Mouse (Mus musculus) forebrain, embryonic 14.5 days (tissue): ENCODE measurements around the gene Ncbp3. TPM values are rescaled to one million over a fixed set of nuclear protein-coding genes. Genes with fewer than 3 reads are reported as not detected.
A peak's percentile ranks its signal among the peaks of the same experiment; 100 is the strongest.

Experiments
- ATAC-seq: fragments of 200-750 bp; cut with Nextera tagmentation; 2 replicates; pipeline ENCODE4 v1.8.0; 2017; ENCODE audit warnings: mild to moderate bottlenecking, moderate library complexity
- DNase-seq: peaks from one replicate; pipeline ENCODE4 v3.0.0-alpha.2; 2015; ENCODE audit warnings: low spot score
- H3K27ac ChIP-seq: fragments of 300-500 bp; sonication (generic); 2 replicates; pipeline ENCODE4 v1.5.1; 2014; ENCODE audit warnings: low read depth, mild to moderate bottlenecking, control low read depth, low read length, moderate library complexity
- H3K27me3 ChIP-seq: fragments of 300-500 bp; sonication (generic); replicated peaks from 2 replicates; pipeline ENCODE4 v1.6.1; 2014; ENCODE audit warnings: low read length, control low read depth, mixed read lengths; ENCODE audit not compliant: control insufficient read depth, insufficient read depth
- H3K36me3 ChIP-seq: fragments of 300-500 bp; sonication (generic); 2 replicates; pipeline ENCODE4 v1.6.1; 2014; ENCODE audit warnings: low read length, control low read depth; ENCODE audit not compliant: control insufficient read depth, insufficient read depth
- H3K4me1 ChIP-seq: fragments of 300-500 bp; sonication (generic); 2 replicates; pipeline ENCODE4 v1.6.1; 2014; ENCODE audit warnings: antibody characterized with exemption, low read length, control low read depth; ENCODE audit not compliant: control insufficient read depth, insufficient read depth
- H3K4me2 ChIP-seq: fragments of 300-500 bp; sonication (generic); 2 replicates; pipeline ENCODE4 v1.6.1; 2014; ENCODE audit warnings: mild to moderate bottlenecking, control low read depth, low read length
- H3K4me3 ChIP-seq: fragments of 300-500 bp; sonication (generic); 2 replicates; pipeline ENCODE4 v1.5.1; 2014; ENCODE audit warnings: low read depth, low read length, control low read depth
- H3K9ac ChIP-seq: fragments of 300-500 bp; sonication (generic); 2 replicates; pipeline ENCODE4 v1.6.1; 2014; ENCODE audit warnings: mild to moderate bottlenecking, low read length, control low read depth, moderate library complexity
- H3K9me3 ChIP-seq: fragments of 300-500 bp; sonication (generic); replicated peaks from 2 replicates; pipeline ENCODE4 v1.6.1; 2016; ENCODE audit warnings: low read length, control low read depth, mixed read lengths; ENCODE audit not compliant: control insufficient read depth
- WGBS: fragments of 180-500 bp; shearing (Covaris S2); extraction: QIAGEN DNeasy Blood & Tissue Kit; methylation state at CpG from one replicate; pipeline ENCODE4 v1.1.7; 2014; 5-methylcytosine and 5-hydroxymethylcytosine counted together
- polyA plus RNA-seq: library from polyadenylated mRNA; unstranded; fragments of >200 nt; fragmentation: Nextera tagmentation; extraction: Ambion mirVana; gene quantifications from 2 replicates; pipeline ENCODE4 v1.2.1, GENCODE M21; 2014

Ncbp3 gene
- polyA plus RNA-seq, 1 experiment from 2014 or later = 5.7 TPM

DNA sequence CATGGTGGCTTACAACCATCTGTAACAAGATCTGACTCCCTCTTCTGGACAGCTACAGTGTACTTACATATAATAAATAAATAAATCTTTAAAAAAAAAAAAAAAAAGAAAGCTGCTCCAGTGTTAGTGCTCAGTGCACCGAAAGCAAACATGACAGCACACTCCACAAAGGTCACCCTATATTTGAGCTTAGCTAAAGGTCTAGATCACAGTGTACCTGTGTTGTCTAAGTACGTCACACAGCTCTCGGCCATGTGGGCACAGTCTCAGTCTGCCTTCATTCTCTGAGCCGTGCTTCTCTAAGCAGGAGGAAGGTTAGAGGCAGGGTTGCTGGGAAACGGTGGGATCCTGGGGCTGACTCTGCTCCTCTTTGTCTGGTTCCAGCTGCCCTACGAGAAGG, 78.9 kb downstream of the Ncbp3 start:
- no peak overlapping the region for H3K4me3 ChIP-seq
- ATAC-seq = no peak
- no peak for DNase-seq
- no peak overlapping the region for H3K9ac ChIP-seq
- no peaks in the 10 kb centered on the region for H3K9me3 ChIP-seq
- H3K4me1 ChIP-seq = no peaks in the 10 kb centered on the region
- no peaks in the 10 kb centered on the region for H3K36me3 ChIP-seq
- H3K27ac ChIP-seq = no peak overlapping the region
- no peaks in the 10 kb centered on the region for H3K27me3 ChIP-seq
- no peak overlapping the region for H3K4me2 ChIP-seq
- WGBS = 92% methylated on average over 6 of the region's 6 CpGs

DNA sequence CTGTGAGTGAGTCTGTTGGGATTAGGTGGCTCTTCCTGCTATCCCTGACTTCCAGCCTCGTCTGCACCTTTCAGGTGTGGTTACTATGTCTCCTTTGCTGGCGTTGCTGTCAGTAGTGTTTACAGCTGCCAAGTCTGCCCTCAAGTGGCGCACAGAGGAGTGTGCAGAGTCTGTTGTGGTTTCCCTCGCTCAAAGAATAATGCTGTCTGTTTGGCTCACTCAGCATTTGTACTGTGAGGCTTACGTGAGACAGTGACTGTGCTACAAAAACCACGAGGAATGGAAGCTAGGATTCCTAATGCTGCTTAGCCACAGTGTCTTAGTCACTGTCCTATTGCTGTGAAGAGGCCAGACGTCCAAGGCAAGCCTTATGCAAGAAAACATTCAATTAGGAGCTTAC, 83.4 kb downstream of the Ncbp3 start:
- H3K4me3 ChIP-seq = no peak overlapping the region
- H3K9ac ChIP-seq = no peak overlapping the region
- WGBS = 79% methylated on average over 7 of the region's 7 CpGs
- H3K27ac ChIP-seq = no peak overlapping the region
- no peak for DNase-seq
- ATAC-seq = no peak
- H3K27me3 ChIP-seq = no peaks in the 10 kb centered on the region
- peaks cover 12% of the 10 kb centered on the region; the same call in 1 of the 2 replicates for H3K36me3 ChIP-seq
- no peak overlapping the region for H3K4me2 ChIP-seq
- H3K4me1 ChIP-seq = 0 out of 2 replicates have a peak, but pooled peaks cover 1% of the 10 kb centered on the region
- no peaks in the 10 kb centered on the region for H3K9me3 ChIP-seq

DNA sequence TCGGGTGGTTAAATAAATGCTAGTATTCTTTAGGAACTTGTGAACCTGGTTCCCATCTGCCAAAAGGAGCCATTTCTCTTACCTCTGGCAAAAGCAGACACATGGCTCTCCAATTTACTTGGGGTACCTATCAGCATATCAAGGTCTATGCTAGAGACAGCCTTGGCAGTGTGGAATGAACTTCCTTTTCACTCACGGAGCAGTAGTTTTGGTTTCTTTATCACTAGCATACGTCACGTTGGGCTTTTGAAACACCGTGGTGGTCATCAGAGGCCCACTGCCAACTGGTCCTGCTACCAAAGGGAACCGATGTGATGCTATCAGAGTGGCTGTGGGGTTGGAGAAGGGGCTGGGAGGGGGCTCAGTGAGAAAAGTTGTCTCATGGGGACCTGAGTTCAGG, 85.4 kb downstream of the Ncbp3 start:
- WGBS = 98% methylated on average over 6 of the region's 6 CpGs
- ATAC-seq = no peak

DNA sequence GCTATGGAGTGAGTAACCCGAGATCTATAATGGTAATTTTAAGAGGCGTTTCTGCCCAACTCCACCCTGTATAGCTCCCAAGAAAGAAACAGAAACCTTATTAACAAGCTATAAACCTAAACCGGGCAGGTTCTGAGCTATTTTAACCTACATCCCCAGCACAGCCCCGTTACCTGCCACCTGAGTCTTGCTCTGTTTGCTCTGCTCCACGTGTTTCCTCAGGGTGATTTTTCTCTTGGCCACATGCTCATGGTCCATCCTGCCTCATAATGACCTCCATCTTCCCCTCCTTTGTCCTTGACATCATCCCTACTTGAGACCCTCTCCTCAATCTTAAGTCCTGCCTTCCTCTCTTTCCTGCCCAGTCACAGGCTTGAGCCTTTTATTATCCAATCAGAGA, 86.6 kb downstream of the Ncbp3 start:
- no peak for DNase-seq
- ATAC-seq = no peak
- H3K9ac ChIP-seq = no peak overlapping the region
- H3K4me1 ChIP-seq = peaks cover 11% of the 10 kb centered on the region; the same call in 1 of the 2 replicates
- peaks cover 12% of the 10 kb centered on the region; the same call in 1 of the 2 replicates for H3K36me3 ChIP-seq
- H3K27ac ChIP-seq = no peak overlapping the region
- 95% methylated on average over 5 of the region's 5 CpGs for WGBS
- H3K27me3 ChIP-seq = no peaks in the 10 kb centered on the region
- H3K4me2 ChIP-seq = no peak overlapping the region
- H3K4me3 ChIP-seq = no peak overlapping the region
- H3K9me3 ChIP-seq = no peaks in the 10 kb centered on the region

More for the DNA sequence above, 85.4 kb downstream of the Ncbp3 start:
- Histone ChIP-seq H3K4me1 (peaks cover 11% of the 10 kb centered on the region; the same call in 1 of the 2 replicates), H3K9me3 (no peaks in the 10 kb centered on the region), H3K9ac (no peak overlapping the region), H3K4me2 (no peak overlapping the region), H3K36me3 (peaks cover 12% of the 10 kb centered on the region; the same call in 1 of the 2 replicates), H3K4me3 (no peak overlapping the region), H3K27ac (no peak overlapping the region), H3K27me3 (no peaks in the 10 kb centered on the region)
- no peak for DNase-seq

DNA sequence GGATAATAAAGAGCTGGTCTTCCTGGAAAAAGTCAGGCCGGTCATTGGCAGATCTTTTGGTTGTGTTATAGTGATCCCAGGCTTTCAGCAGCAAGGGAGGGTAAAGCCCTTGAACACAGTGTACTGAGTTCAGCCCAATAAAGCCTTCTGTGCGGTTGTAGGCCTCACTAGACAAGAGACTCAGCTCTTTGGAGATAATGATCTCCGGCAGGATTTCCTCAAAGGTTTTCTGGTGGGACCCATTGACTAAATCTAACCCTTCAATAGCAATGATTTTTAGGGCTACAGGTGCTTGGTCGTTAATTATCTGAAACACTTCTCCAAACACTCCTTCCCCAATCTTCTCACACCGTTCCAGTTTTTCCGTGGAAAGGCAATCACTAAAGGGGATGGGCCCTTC, 89.0 kb downstream of the Ncbp3 start:
- H3K36me3 ChIP-seq = peaks cover 12% of the 10 kb centered on the region; the same call in 1 of the 2 replicates
- no peaks in the 10 kb centered on the region for H3K9me3 ChIP-seq
- WGBS = 84% methylated on average over 6 of the region's 6 CpGs
- peak overlapping the region; percentile 77; the same call in 1 of the 2 replicates for H3K9ac ChIP-seq
- H3K4me1 ChIP-seq = peaks cover 11% of the 10 kb centered on the region; the same call in 1 of the 2 replicates
- ATAC-seq (no peak), DNase-seq (no peak)
- peak overlapping the region; percentile 74 for H3K4me2 ChIP-seq
- no peaks in the 10 kb centered on the region for H3K27me3 ChIP-seq
- H3K27ac ChIP-seq = no peak overlapping the region
- peak overlapping the region; percentile 84 for H3K4me3 ChIP-seq

DNA sequence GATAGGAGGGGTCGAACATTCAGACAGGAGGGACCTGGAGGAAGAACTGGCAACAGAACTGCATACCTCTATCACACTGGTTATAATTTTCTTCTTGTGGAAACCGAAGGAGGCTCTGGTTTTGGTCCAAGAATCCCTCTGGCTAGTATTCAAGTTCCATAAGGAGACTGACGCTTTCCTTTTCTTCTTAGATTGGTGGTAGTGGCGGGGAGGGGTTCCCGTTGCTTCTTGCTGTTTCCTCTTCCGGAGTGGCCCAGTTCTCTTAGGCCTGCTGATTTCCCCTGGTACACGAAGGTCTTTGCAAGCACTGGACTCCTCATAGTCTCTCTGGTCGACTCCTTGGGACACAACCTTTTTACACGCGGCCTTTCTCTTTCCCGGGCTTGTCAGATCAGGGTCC, 89.5 kb downstream of the Ncbp3 start:
- Histone ChIP-seq H3K4me3 (peak overlapping the region; percentile 84), H3K4me1 (peaks cover 11% of the 10 kb centered on the region; the same call in 1 of the 2 replicates), H3K9ac (peak overlapping the region; percentile 77; the same call in 1 of the 2 replicates), H3K27ac (no peak overlapping the region), H3K27me3 (no peaks in the 10 kb centered on the region), H3K36me3 (peaks cover 12% of the 10 kb centered on the region; the same call in 1 of the 2 replicates), H3K4me2 (peak overlapping the region; percentile 74), H3K9me3 (no peaks in the 10 kb centered on the region)
- ATAC-seq (no peak), DNase-seq (peak; percentile 15)
- 38% methylated on average over 11 of the region's 11 CpGs for WGBS

DNA sequence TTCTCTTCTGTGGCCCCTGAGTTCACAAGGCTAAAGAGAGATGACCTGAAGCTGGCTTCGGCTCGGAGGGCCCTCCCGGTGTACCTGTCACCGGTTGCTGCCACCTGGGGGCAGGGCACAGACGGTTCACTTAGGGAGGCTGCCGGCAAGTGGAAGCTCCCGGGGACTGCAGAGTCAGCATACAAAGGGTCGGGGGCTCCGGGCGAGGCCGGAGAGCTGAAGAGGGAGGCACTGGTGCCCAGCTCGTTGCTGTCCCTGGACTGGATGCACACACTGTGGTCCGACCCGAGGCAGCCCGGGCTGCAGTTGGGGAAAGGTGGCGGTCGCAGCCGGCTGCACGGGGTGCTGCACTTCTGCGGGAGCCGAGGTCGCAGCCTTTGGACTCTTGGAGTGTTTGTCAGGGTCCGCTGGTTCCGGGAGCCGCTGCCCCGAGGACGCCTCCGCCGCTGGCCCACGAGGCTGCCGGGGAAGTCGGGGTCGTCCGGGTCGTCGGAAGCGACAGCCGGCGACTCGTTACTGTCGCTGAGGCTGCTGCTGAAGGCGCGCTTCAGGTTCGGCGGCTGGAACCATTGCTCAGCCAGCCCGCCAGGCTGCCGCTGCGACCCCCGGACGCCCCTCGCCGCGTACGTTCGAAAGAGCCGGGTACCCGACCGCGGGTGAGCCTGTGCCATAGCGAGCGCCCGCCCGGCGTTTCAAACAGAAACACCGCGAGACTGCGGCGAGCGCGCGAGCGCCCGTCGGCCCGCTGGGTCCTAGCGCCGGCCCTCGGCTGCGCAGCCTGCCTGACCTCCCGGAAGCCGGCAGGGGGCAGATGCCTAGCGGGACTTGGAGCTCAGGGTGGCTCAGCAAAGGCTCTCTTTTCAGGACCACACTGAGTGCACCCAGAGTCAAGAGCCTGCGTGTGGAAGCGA, 90.3 kb downstream of the Ncbp3 start, which contains the start of gene Haspin:
TSS of gene Haspin (minus strand) at position 704 of the 911 bp plus-strand sequence.
- ATAC-seq (peak; percentile 96), DNase-seq (peak; percentile 94)
- Histone ChIP-seq H3K27me3 (no peaks in the 10 kb centered on the region), H3K36me3 (peaks cover 7% of the 10 kb centered on the region; the same call in 1 of the 2 replicates), H3K4me3 (peak within 1 kb of the TSS; percentile 84), H3K9me3 (no peaks in the 10 kb centered on the region), H3K4me2 (peak within 1 kb of the TSS; percentile 74), H3K27ac (no peak within 1 kb of the TSS), H3K9ac (peak within 1 kb of the TSS; percentile 77), H3K4me1 (peaks cover 11% of the 10 kb centered on the region; the same call in 1 of the 2 replicates)
- under 1% methylated on average over 83 of the region's 84 CpGs for WGBS
